Mouse (Mus musculus): Measurements from ENCODE around the gene Rpl18.
A peak's percentile ranks its signal among the peaks of the same experiment; 100 is the strongest.

The Rpl18 gene

GRCm38 (mm10) chr7:45715090-45715708, at the start of gene Rpl18:
Gene Rpl18, plus strand, starts transcription at chr7:45715457.
- peak; percentile 98 for DNase-seq (ENCODE audit: low spot score in 2 of 2)

GRCm38 (mm10) chr7:45666161-45666560, 49.1 kb upstream of the Rpl18 start, which contains the start of gene Fut2:
Gene Fut2, minus strand, starts transcription at chr7:45666394.
- DNase-seq (ENCODE audit: low spot score in 2 of 2), result no peak

GRCm38 (mm10) chr7:45667761-45668160, 47.5 kb upstream of the Rpl18 start:
- DNase-seq (ENCODE audit: low spot score in 2 of 2), result no peak

GRCm38 (mm10) chr7:45668921-45669320, 46.3 kb upstream of the Rpl18 start:
- DNase-seq (ENCODE audit: low spot score in 2 of 2), result no peak

GRCm38 (mm10) chr7:45677627-45678295, 37.5 kb upstream of the Rpl18 start:
- DNase-seq (ENCODE audit: low spot score in 2 of 2), result no peak

GRCm38 (mm10) chr7:45678513-45678912, 36.7 kb upstream of the Rpl18 start:
- no peak for DNase-seq (ENCODE audit: low spot score in 2 of 2)

GRCm38 (mm10) chr7:45679966-45680621, 35.2 kb upstream of the Rpl18 start:
- DNase-seq (ENCODE audit: low spot score in 2 of 2), result peak; percentile 69 to 78

GRCm38 (mm10) chr7:45681046-45681736, 34.1 kb upstream of the Rpl18 start:
- DNase-seq (ENCODE audit: low spot score in 2 of 2), result peak; percentile 74 to 79

GRCm38 (mm10) chr7:45682144-45683126, 32.8 kb upstream of the Rpl18 start:
- peak; percentile 77 to 83 for DNase-seq (ENCODE audit: low spot score in 2 of 2)

- DNase-seq (ENCODE audit: low spot score in 2 of 2), result no peak
These were observed 31.7 kb upstream of the Rpl18 start, which contains the start of gene Ntn5 for GRCm38 (mm10) chr7:45683396-45684050. Gene Ntn5, plus strand, starts transcription at chr7:45684022.

- DNase-seq (ENCODE audit: low spot score in 2 of 2), result no peak
These were observed 29.4 kb upstream of the Rpl18 start for GRCm38 (mm10) chr7:45685811-45686210.

GRCm38 (mm10) chr7:45686841-45687240, 28.4 kb upstream of the Rpl18 start:
- DNase-seq (ENCODE audit: low spot score in 2 of 2), result no peak

- DNase-seq (ENCODE audit: low spot score in 2 of 2), result no peak
These were observed 26.2 kb upstream of the Rpl18 start for GRCm38 (mm10) chr7:45689099-45689498.

GRCm38 (mm10) chr7:45689800-45690199, 25.5 kb upstream of the Rpl18 start:
- no peak for DNase-seq (ENCODE audit: low spot score in 2 of 2)

- DNase-seq (ENCODE audit: low spot score in 2 of 2), result no peak
These were observed 22.9 kb upstream of the Rpl18 start for GRCm38 (mm10) chr7:45692364-45692763.

GRCm38 (mm10) chr7:45693921-45694591, 21.2 kb upstream of the Rpl18 start, which contains the start of gene Sec1:
Gene Sec1, minus strand, starts transcription at chr7:45694402.
- no peak for DNase-seq (ENCODE audit: low spot score in 2 of 2)

GRCm38 (mm10) chr7:45695098-45695497, 20.2 kb upstream of the Rpl18 start:
- DNase-seq (ENCODE audit: low spot score in 2 of 2), result no peak

- DNase-seq (ENCODE audit: low spot score in 2 of 2), result no peak
These were observed 17.4 kb upstream of the Rpl18 start for GRCm38 (mm10) chr7:45697894-45698293.

- peak in 1 of 2 experiments; percentile 11 for DNase-seq (ENCODE audit: low spot score in 2 of 2)
These were observed 15.6 kb upstream of the Rpl18 start, which contains the start of gene Car11 for GRCm38 (mm10) chr7:45699523-45700141. Gene Car11, plus strand, starts transcription at chr7:45699843.

Data from heart, adult 9 months (tissue).